Comparison of ENCODE assay signal across 13 mouse cellular contexts in genomic region chr13:52875089-52875488, GRCm38 (mm10). TPM values are rescaled to one million over a fixed set of nuclear protein-coding genes. Genes with fewer than 3 reads are reported as not detected.
DNase-seq lines count a peak whose midpoint lies in the region; ATAC-seq lines count a peak whose summit lies in the region.
"Had no signal": no experiment of that assay in that cellular context is flagged by ENCODE, and none has a peak within 500 bp of the region (broad histone marks: within the 10 kb centered on the region; RNA-seq: fewer than 3 reads in every experiment).

No protein-coding gene starts in this region.

- peaks cover 12% of the 10 kb centered on the region for H3K4me1 ChIP-seq in hindbrain, embryonic 14.5 days (replicated peaks; ENCODE audit: control insufficient read depth, insufficient read depth, low read length)
- peaks cover 17% of the 10 kb centered on the region for H3K4me1 ChIP-seq in hindbrain, embryonic 10.5 days (replicated peaks)
- H3K4me1 ChIP-seq in neural tube, embryonic 14.5 days (ENCODE audit: control insufficient read depth, insufficient read depth, low read length): peaks cover 14% of the 10 kb centered on the region
- H3K4me1 ChIP-seq: stomach, embryonic 15.5 days had no signal

- H3K4me2 ChIP-seq in hindbrain, embryonic 14.5 days (replicated peaks): no peak overlapping the region
- no peak overlapping the region for H3K4me2 ChIP-seq in neural tube, embryonic 14.5 days (ENCODE audit: low read depth, low read length)
- H3K4me2 ChIP-seq: stomach, embryonic 15.5 days had no signal

- no peaks in the 10 kb centered on the region for H3K27me3 ChIP-seq in hindbrain, embryonic 14.5 days (ENCODE audit: control insufficient read depth, insufficient read depth, low read length)
- H3K27me3 ChIP-seq in hindbrain, embryonic 10.5 days (ENCODE audit: insufficient read depth, poor library complexity, severe bottlenecking): no peaks in the 10 kb centered on the region
- H3K27me3 ChIP-seq in neural tube, embryonic 14.5 days (ENCODE audit: control insufficient read depth, insufficient read depth, low read length): no peaks in the 10 kb centered on the region
- H3K27me3 ChIP-seq: stomach, embryonic 15.5 days had no signal

- DNase-seq in adrenal gland, postnatal 14 days: peak; percentile 48
- no peak for DNase-seq in adrenal gland, adult 18-20 months (ENCODE audit: low spot score in 2 of 2)
- peak; percentile 37 for DNase-seq in hindbrain, embryonic 14.5 days (ENCODE audit: low spot score)
- no peak for DNase-seq in hindbrain, embryonic 10.5 days (ENCODE audit: low spot score)
- DNase-seq in neural tube, embryonic 10.5 days (ENCODE audit: extremely low spot score, low spot score): no peak
- DNase-seq in naive thymus-derived CD4-positive, alpha-beta T cell, adult 2 months (ENCODE audit: low read depth): peak; percentile 38
- DNase-seq in layer of hippocampus, adult 8-10 months (ENCODE audit: low spot score in 2 of 2): no peak
- DNase-seq: adrenal gland, postnatal 25 days; cerebellum, adult 18-20 months; liver; lung, postnatal 10 days had no signal

- H3K9me3 ChIP-seq in hindbrain, embryonic 14.5 days (ENCODE audit: control insufficient read depth, low read length): no peaks in the 10 kb centered on the region
- no peaks in the 10 kb centered on the region for H3K9me3 ChIP-seq in hindbrain, embryonic 10.5 days
- H3K9me3 ChIP-seq in neural tube, embryonic 14.5 days (ENCODE audit: control insufficient read depth, low read length): no peaks in the 10 kb centered on the region
- H3K9me3 ChIP-seq: stomach, embryonic 15.5 days had no signal

- H3K9ac ChIP-seq in hindbrain, embryonic 14.5 days: no peak overlapping the region
- H3K9ac ChIP-seq in neural tube, embryonic 14.5 days (replicated peaks; ENCODE audit: low read depth, low read length): no peak overlapping the region
- H3K9ac ChIP-seq: stomach, embryonic 15.5 days had no signal

- peak overlapping the region; percentile 66; the same call in 1 of the 2 replicates for H3K27ac ChIP-seq in hindbrain, embryonic 14.5 days
- H3K27ac ChIP-seq in hindbrain, embryonic 10.5 days: no peak overlapping the region
- H3K27ac ChIP-seq in neural tube, embryonic 14.5 days (ENCODE audit: low read depth, low read length): 0 out of 2 replicates have a peak overlapping the region, but pooled peaks have one; percentile 28
- H3K27ac ChIP-seq: stomach, embryonic 15.5 days had no signal

- 64% methylated on average over 6 of the region's 6 CpGs for WGBS in hindbrain, embryonic 14.5 days
- WGBS in hindbrain, embryonic 10.5 days: 86% methylated on average over 6 of the region's 6 CpGs
- WGBS in neural tube, embryonic 14.5 days: 54% methylated on average over 6 of the region's 6 CpGs

- ATAC-seq in hindbrain, embryonic 14.5 days (ENCODE audit: low FRiP score): no peak
- no peak for ATAC-seq in neural tube, embryonic 14.5 days (ENCODE audit: low read depth)

- no peak overlapping the region for H3K4me3 ChIP-seq in hindbrain, embryonic 14.5 days (replicated peaks; ENCODE audit: low read length)
- H3K4me3 ChIP-seq in hindbrain, embryonic 10.5 days: no peak overlapping the region
- H3K4me3 ChIP-seq in neural tube, embryonic 14.5 days (ENCODE audit: low read depth, low read length): no peak overlapping the region
- H3K4me3 ChIP-seq: stomach, embryonic 15.5 days had no signal

- no peaks in the 10 kb centered on the region for H3K36me3 ChIP-seq in hindbrain, embryonic 14.5 days (replicated peaks; ENCODE audit: control insufficient read depth, insufficient read depth)
- no peaks in the 10 kb centered on the region for H3K36me3 ChIP-seq in hindbrain, embryonic 10.5 days
- no peaks in the 10 kb centered on the region for H3K36me3 ChIP-seq in neural tube, embryonic 14.5 days (ENCODE audit: control insufficient read depth, insufficient read depth, low read length)
- H3K36me3 ChIP-seq: stomach, embryonic 15.5 days had no signal

RNA-seq across cellular contexts. Expression of gene Auh, which starts 54.4 kb away (rescaled TPM):
- total RNA-seq in adrenal gland, postnatal 14 days (2021): 128 and 131 TPM in 2 replicates
- total RNA-seq in adrenal gland, adult 18-20 months (2021): 100 to 1,000 TPM; 126 to 138 TPM
- polyA plus RNA-seq in hindbrain, embryonic 14.5 days (2014; fragmentation: Nextera tagmentation; extraction: Ambion mirVana): 57.6 and 62.4 TPM in 2 replicates
- polyA plus RNA-seq in hindbrain, embryonic 10.5 days (2016; fragmentation: Nextera tagmentation; extraction: Ambion mirVana): 38.3 and 44.5 TPM in 2 replicates
- 63.6 and 65.8 TPM in 2 replicates for polyA plus RNA-seq in neural tube, embryonic 14.5 days (2014; fragmentation: Nextera tagmentation; extraction: Ambion mirVana)
- total RNA-seq in layer of hippocampus, adult 8-10 months (2022): 100 to 1,000 TPM; 103 to 112 (median 107) TPM

Comparison
In these comparisons a context has a peak if more than half of its experiments do, and no peak if none do; other contexts are left out.
1. DNase-seq: peak in adrenal gland, postnatal 14 days (single experiment), hindbrain, embryonic 14.5 days (single experiment) and naive thymus-derived CD4-positive, alpha-beta T cell, adult 2 months (single experiment); none in adrenal gland, adult 18-20 months (0 of 2), hindbrain, embryonic 10.5 days (single experiment), neural tube, embryonic 10.5 days (single experiment) and layer of hippocampus, adult 8-10 months (0 of 2).